ENCODE assay signal across 8 mouse cellular contexts in the genomic region with DNA sequence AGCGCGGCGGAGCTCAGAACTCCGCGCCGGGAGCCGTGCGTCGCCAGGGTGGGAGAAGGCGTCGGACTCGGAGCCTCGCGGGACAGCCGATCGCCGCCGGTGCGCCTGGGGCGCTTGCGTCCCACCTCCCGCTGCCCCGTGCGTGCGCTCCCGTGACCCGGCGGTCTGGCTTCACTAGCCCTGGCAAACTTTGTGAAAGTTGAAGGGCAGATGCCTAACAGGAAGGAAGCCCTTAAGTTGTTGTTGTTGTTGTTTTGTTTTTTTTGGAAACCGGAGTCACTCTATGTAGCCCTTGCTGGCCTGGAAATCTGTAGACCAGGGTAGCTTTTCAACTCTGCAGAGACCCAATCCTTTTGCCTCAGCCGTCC. TPM values are rescaled to one million over a fixed set of nuclear protein-coding genes. Genes with fewer than 3 reads are reported as not detected.
DNase-seq lines count a peak whose midpoint lies in the region; ATAC-seq and TF ChIP-seq lines count a peak whose summit lies in the region.

No protein-coding gene starts in this region.

- no peaks in the 10 kb centered on the region for H3K36me3 ChIP-seq in liver, adult 2 months (ENCODE audit: control insufficient read depth, insufficient read depth, low read length)
- H3K36me3 ChIP-seq in intestine, embryonic 15.5 days, result no peaks in the 10 kb centered on the region
- no peaks in the 10 kb centered on the region for H3K36me3 ChIP-seq in neural tube, embryonic 13.5 days

- peaks cover 13% of the 10 kb centered on the region; the same call in 1 of the 2 replicates for H3K79me2 ChIP-seq in liver, adult 2 months (ENCODE audit: control insufficient read depth, insufficient read depth, low read length)

- H3K4me3 ChIP-seq in liver, adult 2 months (ENCODE audit: insufficient read depth, low read depth, low read length), result peak overlapping the region; percentile 86
- peak overlapping the region; percentile 61 for H3K4me3 ChIP-seq in cortical plate, adult 2 months (ENCODE audit: insufficient read depth, low read length)
- peak overlapping the region; percentile 83 for H3K4me3 ChIP-seq in intestine, embryonic 15.5 days (replicated peaks)
- peak overlapping the region; percentile 72 for H3K4me3 ChIP-seq in neural tube, embryonic 13.5 days

- peak overlapping the region; percentile 81 for H3K4me2 ChIP-seq in intestine, embryonic 15.5 days (replicated peaks)
- H3K4me2 ChIP-seq in neural tube, embryonic 13.5 days, result peak overlapping the region; percentile 64

- peaks cover 24% of the 10 kb centered on the region; the same call in 1 of the 2 replicates for H3K4me1 ChIP-seq in liver, adult 2 months (ENCODE audit: control insufficient read depth, insufficient read depth, low read length)
- peaks cover 3% of the 10 kb centered on the region; the same call in 1 of the 2 replicates for H3K4me1 ChIP-seq in cortical plate, adult 2 months (ENCODE audit: control insufficient read depth, insufficient read depth, low read length)
- H3K4me1 ChIP-seq in intestine, embryonic 15.5 days (replicated peaks), result no peaks in the 10 kb centered on the region
- peaks cover 7% of the 10 kb centered on the region; the same call in 1 of the 2 replicates for H3K4me1 ChIP-seq in neural tube, embryonic 13.5 days (replicated peaks)

- peak overlapping the region; percentile 76 for H3K27ac ChIP-seq in liver, adult 2 months (replicated peaks; ENCODE audit: insufficient read depth, low read depth, low read length)
- H3K27ac ChIP-seq in cortical plate, adult 2 months (ENCODE audit: insufficient read depth, low read length), result peak overlapping the region; percentile 89
- H3K27ac ChIP-seq in intestine, embryonic 15.5 days, result peak overlapping the region; percentile 13
- peak overlapping the region; percentile 73 for H3K27ac ChIP-seq in neural tube, embryonic 13.5 days (replicated peaks)

- no peak for TF ChIP-seq CTCF in liver, adult 2 months (IDR thresholded peaks at IDR 0.05; ENCODE audit: low read depth, low read length)
- TF ChIP-seq CTCF in cortical plate, adult 2 months (IDR thresholded peaks at IDR 0.05; ENCODE audit: extremely low read depth, insufficient read depth, low read length), result no peak

- no peaks in the 10 kb centered on the region for H3K9me3 ChIP-seq in intestine, embryonic 15.5 days
- no peaks in the 10 kb centered on the region for H3K9me3 ChIP-seq in neural tube, embryonic 13.5 days

- H3K9ac ChIP-seq in liver, adult 2 months (ENCODE audit: low read depth, low read length), result peak overlapping the region; percentile 93
- peak overlapping the region; percentile 66 for H3K9ac ChIP-seq in intestine, embryonic 15.5 days
- H3K9ac ChIP-seq in neural tube, embryonic 13.5 days, result peak overlapping the region; percentile 85

- no peaks in the 10 kb centered on the region for H3K27me3 ChIP-seq in liver, adult 2 months (ENCODE audit: control insufficient read depth, insufficient read depth, low read length)
- H3K27me3 ChIP-seq in intestine, embryonic 15.5 days (replicated peaks), result no peaks in the 10 kb centered on the region
- H3K27me3 ChIP-seq in neural tube, embryonic 13.5 days, result no peaks in the 10 kb centered on the region

- peak; percentile 74 for ATAC-seq in intestine, embryonic 15.5 days
- peak; percentile 20 for ATAC-seq in neural tube, embryonic 13.5 days (ENCODE audit: low read depth)

- TF ChIP-seq POLR2A in liver, adult 2 months (IDR thresholded peaks at IDR 0.05; ENCODE audit: extremely low read depth, insufficient read depth, low read length), result no peak
- TF ChIP-seq POLR2A in cortical plate, adult 2 months (IDR thresholded peaks at IDR 0.05; ENCODE audit: extremely low read depth, insufficient read depth, low read length), result no peak

- under 1% methylated on average over 30 of the region's 30 CpGs for WGBS in liver, adult 2 months
- WGBS in intestine, embryonic 15.5 days, result under 1% methylated on average over 30 of the region's 30 CpGs
- WGBS in neural tube, embryonic 13.5 days, result under 1% methylated on average over 30 of the region's 30 CpGs

- DNase-seq in liver, adult 2 months (ENCODE audit: extremely low read depth, low read depth, low spot score), result peak; percentile 50
- no peak for DNase-seq in liver
- no peak for DNase-seq in layer of hippocampus, postnatal 14 days (ENCODE audit: low spot score in 2 of 2)
- no peak for DNase-seq in layer of hippocampus, postnatal 10 days (ENCODE audit: low spot score in 2 of 2)
- no peak for DNase-seq in embryo, embryonic 9.5 days (ENCODE audit: extremely low spot score)

RNA-seq across cellular contexts. Expression of a gene that starts 0.6 kb away (rescaled TPM):
- total RNA-seq in liver, adult 2 months (2014; rRNA removed), result 19.5 and 20.3 TPM in 2 replicates
- 15.9 and 17.3 TPM in 2 replicates for polyA plus RNA-seq in liver, adult 2 months (2012; rRNA removed)
- polyA plus RNA-seq in cortical plate, adult 2 months (2012; rRNA removed), result 22.4 and 23.7 TPM in 2 replicates
- polyA plus RNA-seq in intestine, embryonic 15.5 days (2015; fragmentation: Nextera tagmentation; extraction: Ambion mirVana), result 19.0 and 19.5 TPM in 2 replicates
- polyA plus RNA-seq in neural tube, embryonic 13.5 days (2015; fragmentation: Nextera tagmentation; extraction: Ambion mirVana), result 24.3 and 24.6 TPM in 2 replicates
- total RNA-seq in layer of hippocampus, postnatal 14 days (2021), result 10 to 100 TPM; 24.9 to 28.9 TPM
- 10 to 100 TPM; 26.6 to 29.1 TPM for total RNA-seq in layer of hippocampus, postnatal 10 days (2021)

RNA-seq across cellular contexts. Expression of a gene that starts 57.8 kb away (rescaled TPM):
- total RNA-seq in liver, adult 2 months (2014; rRNA removed), result 12.2 and 13.0 TPM in 2 replicates
- polyA plus RNA-seq in liver, adult 2 months (2012; rRNA removed), result 12.5 and 13.5 TPM in 2 replicates
- 31.3 and 33.2 TPM in 2 replicates for polyA plus RNA-seq in cortical plate, adult 2 months (2012; rRNA removed)
- 33.1 and 36.5 TPM in 2 replicates for polyA plus RNA-seq in intestine, embryonic 15.5 days (2015; fragmentation: Nextera tagmentation; extraction: Ambion mirVana)
- 52.1 and 52.8 TPM in 2 replicates for polyA plus RNA-seq in neural tube, embryonic 13.5 days (2015; fragmentation: Nextera tagmentation; extraction: Ambion mirVana)
- total RNA-seq in layer of hippocampus, postnatal 14 days (2021), result 10 to 100 TPM; 23.8 to 28.5 TPM
- 10 to 100 TPM; 30.6 to 35.2 TPM for total RNA-seq in layer of hippocampus, postnatal 10 days (2021)

Comparison
In these comparisons a context has a peak if more than half of its experiments do, and no peak if none do; other contexts are left out.
1. H3K27ac ChIP-seq: peak in every context shown above with its lines; median percentile 89 in cortical plate, adult 2 months; 76 in liver, adult 2 months; 73 in neural tube, embryonic 13.5 days; 13 in intestine, embryonic 15.5 days.